Mouse (Mus musculus) kidney, adult 2 months (tissue): ENCODE data around the gene Eif6. TPM values are rescaled to one million over a fixed set of nuclear protein-coding genes. Genes with fewer than 3 reads are reported as not detected.

ENCODE experiments used
- DNase-seq: peaks from one replicate; pipeline ENCODE4 v3.0.0; 2021
- H3K27ac ChIP-seq: fragments of 200-500 bp; 2 replicates; pipeline ENCODE4 v1.5.1; 2012; ENCODE audit warnings: low read depth, low read length, control low read depth, inconsistent platforms; ENCODE audit not compliant: insufficient read depth
- H3K27me3 ChIP-seq: fragments of 200-500 bp; replicated peaks from 2 replicates; pipeline ENCODE4 v1.6.1; 2012; ENCODE audit warnings: mild to moderate bottlenecking, moderate library complexity, low read length, inconsistent platforms; ENCODE audit not compliant: control insufficient read depth, insufficient read depth
- H3K36me3 ChIP-seq: fragments of 200-500 bp; 2 replicates; pipeline ENCODE4 v1.6.1; 2012; ENCODE audit warnings: mild to moderate bottlenecking, moderate library complexity, low read length, inconsistent platforms; ENCODE audit not compliant: control insufficient read depth, insufficient read depth
- H3K4me1 ChIP-seq: fragments of 200-500 bp; 2 replicates; pipeline ENCODE4 v1.6.1; 2011; ENCODE audit warnings: low read length; ENCODE audit not compliant: control insufficient read depth, insufficient read depth
- H3K4me3 ChIP-seq: fragments of 200-500 bp; 2 replicates; pipeline ENCODE4 v1.5.1; 2011; ENCODE audit warnings: mild to moderate bottlenecking, low read depth, low read length, control low read depth; ENCODE audit not compliant: insufficient read depth
- CTCF ChIP-seq: fragments of 200-500 bp; conservative IDR thresholded peaks from 2 replicates; pipeline ENCODE4 v1.5.1; 2011; ENCODE audit warnings: low read depth, mild to moderate bottlenecking, control low read depth, low read length, moderate library complexity, mixed read lengths; ENCODE audit not compliant: insufficient read depth, insufficient read length
- POLR2A ChIP-seq: fragments of 200-500 bp; IDR thresholded peaks from one replicate; pipeline ENCODE4 v1.6.1; 2011; ENCODE audit warnings: low read depth, low read length, control low read depth
- WGBS: fragments of 180-500 bp; shearing (Covaris S2); methylation state at CpG from one replicate; pipeline ENCODE4 v1.1.7; 2018; 5-methylcytosine and 5-hydroxymethylcytosine counted together
- polyA plus RNA-seq: library from polyadenylated mRNA; depleted of rRNA; stranded (reverse); fragments of >200 nt; gene quantifications from 2 replicates; pipeline ENCODE4 v1.2.3, GENCODE M21; 2012

The Eif6 gene
- polyA plus RNA-seq, 1 experiment, result 108 TPM

- peak; percentile 40 for DNase-seq
- TF ChIP-seq CTCF (no peak), POLR2A (peak; percentile 38)
- Histone ChIP-seq H3K4me1 (no peaks in the 10 kb centered on the region; the same call in 1 of the 2 replicates), H3K36me3 (0 out of 2 replicates have a peak, but pooled peaks cover 2% of the 10 kb centered on the region), H3K27ac (peak overlapping the region; percentile 84), H3K4me3 (peak overlapping the region; percentile 85), H3K27me3 (no peaks in the 10 kb centered on the region)
- 1% methylated on average over 52 of the region's 52 CpGs for WGBS
Measured at GRCm38 (mm10) chr2:155825904-155826629, 658 bp downstream of the Eif6 start.

GRCm38 (mm10) chr2:155823722-155824121, 3.0 kb downstream of the Eif6 start:
- TF ChIP-seq CTCF (no peak), POLR2A (no peak)
- H3K4me1 ChIP-seq, result peaks cover 18% of the 10 kb centered on the region
- no peak overlapping the region for H3K27ac ChIP-seq
- no peaks in the 10 kb centered on the region for H3K27me3 ChIP-seq
- 95% methylated on average over 8 of the region's 8 CpGs for WGBS
- DNase-seq, result no peak
- no peak overlapping the region for H3K4me3 ChIP-seq
- H3K36me3 ChIP-seq, result 0 out of 2 replicates have a peak, but pooled peaks cover 2% of the 10 kb centered on the region

GRCm38 (mm10) chr2:155820779-155821178, 5.9 kb downstream of the Eif6 start:
- no peak overlapping the region for H3K4me3 ChIP-seq
- H3K36me3 ChIP-seq, result 0 out of 2 replicates have a peak, but pooled peaks cover 2% of the 10 kb centered on the region
- no peak for DNase-seq
- no peaks in the 10 kb centered on the region for H3K27me3 ChIP-seq
- H3K4me1 ChIP-seq, result peaks cover 21% of the 10 kb centered on the region
- no peak for TF ChIP-seq POLR2A
- no peak for TF ChIP-seq CTCF
- peak overlapping the region; percentile 37; the same call in 1 of the 2 replicates for H3K27ac ChIP-seq
- 69% methylated on average over 5 of the region's 5 CpGs for WGBS

- peak; percentile 89 for DNase-seq
- Histone ChIP-seq H3K36me3 (0 out of 2 replicates have a peak, but pooled peaks cover 2% of the 10 kb centered on the region), H3K27ac (peak overlapping the region; percentile 75), H3K27me3 (no peaks in the 10 kb centered on the region), H3K4me1 (peaks cover 21% of the 10 kb centered on the region), H3K4me3 (peak overlapping the region; percentile 34)
- WGBS, result 30% methylated on average over 6 of the region's 6 CpGs
- TF ChIP-seq CTCF, result no peak
- no peak for TF ChIP-seq POLR2A
Measured at GRCm38 (mm10) chr2:155819449-155820251, 7.1 kb downstream of the Eif6 start.

- DNase-seq, result no peak
- TF ChIP-seq POLR2A (no peak), CTCF (no peak)
- Histone ChIP-seq H3K27me3 (no peaks in the 10 kb centered on the region), H3K27ac (peak within 1 kb of the TSS; percentile 75), H3K4me1 (peaks cover 21% of the 10 kb centered on the region), H3K4me3 (peak within 1 kb of the TSS; percentile 76), H3K36me3 (0 out of 2 replicates have a peak, but pooled peaks cover 2% of the 10 kb centered on the region)
Measured at GRCm38 (mm10) chr2:155819392-155819448, 7.5 kb downstream of the Eif6 start, which contains the start of gene BC029722. Gene BC029722 (minus strand): TSS chr2:155819426.

- peak; percentile 97 for DNase-seq
- WGBS, result under 1% methylated on average over 37 of the region's 37 CpGs
- H3K27me3 ChIP-seq, result no peaks in the 10 kb centered on the region
- TF ChIP-seq CTCF, result no peak
- TF ChIP-seq POLR2A, result peak; percentile 94
- peak overlapping the region; percentile 75 for H3K27ac ChIP-seq
- H3K36me3 ChIP-seq, result 0 out of 2 replicates have a peak, but pooled peaks cover 2% of the 10 kb centered on the region
- H3K4me3 ChIP-seq, result peak overlapping the region; percentile 76
- H3K4me1 ChIP-seq, result peaks cover 21% of the 10 kb centered on the region
Measured at GRCm38 (mm10) chr2:155818596-155819391, 7.9 kb downstream of the Eif6 start.
